29 mouse cellular contexts compared by ENCODE assay signal in genomic region chr2:146468016-146468415, GRCm38 (mm10). TPM values are rescaled to one million over a fixed set of nuclear protein-coding genes. Genes with fewer than 3 reads are reported as not detected.
DNase-seq lines count a peak whose midpoint lies in the region; ATAC-seq lines count a peak whose summit lies in the region.
"Had no signal": no experiment of that assay in that cellular context is flagged by ENCODE, and none has a peak within 500 bp of the region (broad histone marks: within the 10 kb centered on the region; RNA-seq: fewer than 3 reads in every experiment).

No protein-coding gene starts in this region.

- 93% methylated on average over 4 of the region's 4 CpGs for WGBS in intestine, embryonic 14.5 days
- WGBS in intestine, embryonic 16.5 days, result 88% methylated on average over 4 of the region's 4 CpGs

- H3K36me3 ChIP-seq in intestine, embryonic 14.5 days (ENCODE audit: control insufficient read depth, insufficient read depth, low read length), result no peaks in the 10 kb centered on the region
- no peaks in the 10 kb centered on the region for H3K36me3 ChIP-seq in intestine, embryonic 16.5 days (ENCODE audit: control insufficient read depth, insufficient read depth, low read length)
- H3K36me3 ChIP-seq: embryonic facial prominence, embryonic 10.5 days; embryonic facial prominence, embryonic 13.5 days; forebrain, embryonic 12.5 days; forebrain, embryonic 15.5 days; heart, embryonic 10.5 days had no signal

- H3K9ac ChIP-seq in intestine, embryonic 14.5 days (ENCODE audit: low read length), result no peak overlapping the region
- no peak overlapping the region for H3K9ac ChIP-seq in intestine, embryonic 16.5 days (ENCODE audit: low read depth, low read length)
- H3K9ac ChIP-seq: embryonic facial prominence, embryonic 13.5 days; forebrain, embryonic 12.5 days; forebrain, embryonic 15.5 days; heart, embryonic 13.5 days; hindbrain, embryonic 14.5 days had no signal

- no peak for ATAC-seq in intestine, embryonic 14.5 days (replicated peaks; ENCODE audit: low FRiP score, low TSS enrichment, low read depth)
- ATAC-seq in intestine, embryonic 16.5 days, result no peak
- ATAC-seq: forebrain, embryonic 15.5 days; hindbrain, postnatal 0 days; inflammation-experienced regulatory T-cells, adult 6 months; Patski had no signal

- H3K27me3 ChIP-seq in intestine, embryonic 14.5 days (replicated peaks; ENCODE audit: control insufficient read depth, insufficient read depth, low read length), result no peaks in the 10 kb centered on the region
- H3K27me3 ChIP-seq in intestine, embryonic 16.5 days (replicated peaks; ENCODE audit: control insufficient read depth, insufficient read depth, low read length), result no peaks in the 10 kb centered on the region
- H3K27me3 ChIP-seq: CH12.LX; embryonic facial prominence, embryonic 13.5 days; forebrain, embryonic 12.5 days; forebrain, embryonic 15.5 days; heart, embryonic 13.5 days; Patski had no signal

- no peak overlapping the region for H3K4me3 ChIP-seq in intestine, embryonic 14.5 days (ENCODE audit: low read depth, low read length)
- no peak overlapping the region for H3K4me3 ChIP-seq in intestine, embryonic 16.5 days (ENCODE audit: low read length)
- H3K4me3 ChIP-seq: embryonic facial prominence, embryonic 10.5 days; embryonic facial prominence, embryonic 13.5 days; erythroblast, embryonic 14.5 days; forebrain, embryonic 12.5 days; forebrain, embryonic 15.5 days; heart, embryonic 10.5 days; heart, embryonic 13.5 days had no signal

- no peak overlapping the region for H3K4me2 ChIP-seq in intestine, embryonic 14.5 days (ENCODE audit: low read length)
- H3K4me2 ChIP-seq in intestine, embryonic 16.5 days (ENCODE audit: low read depth, low read length), result no peak overlapping the region
- H3K4me2 ChIP-seq: embryonic facial prominence, embryonic 13.5 days; forebrain, embryonic 12.5 days; forebrain, embryonic 15.5 days; heart, embryonic 13.5 days; hindbrain, embryonic 14.5 days had no signal

- DNase-seq in intestine, embryonic 14.5 days (ENCODE audit: low spot score), result peak; percentile 10
- DNase-seq in adrenal gland, adult 8-10 months, result peak; percentile 30
- DNase-seq in adrenal gland, postnatal 25 days, result peak; percentile 23
- no peak for DNase-seq in kidney, adult 11 months
- DNase-seq in lung, postnatal 10 days, result no peak
- DNase-seq: cerebellum, adult 11-12 months; cerebellum, adult 8-10 months; cerebellum, postnatal 10 days; cerebellum, postnatal 36 days; embryo, embryonic 11 days; gastrocnemius, postnatal 25 days; heart, postnatal 14 days; heart, postnatal 4 days; kidney, adult 18-20 months; kidney, adult 9 months had no signal

- no peak overlapping the region for H3K27ac ChIP-seq in intestine, embryonic 14.5 days (ENCODE audit: low read depth)
- no peak overlapping the region for H3K27ac ChIP-seq in intestine, embryonic 16.5 days (ENCODE audit: low read length)
- H3K27ac ChIP-seq: embryonic facial prominence, embryonic 10.5 days; embryonic facial prominence, embryonic 13.5 days; forebrain, embryonic 12.5 days; forebrain, embryonic 15.5 days; heart, embryonic 10.5 days; heart, embryonic 13.5 days; hindbrain, embryonic 14.5 days; hindbrain, postnatal 0 days had no signal

- H3K4me1 ChIP-seq in intestine, embryonic 14.5 days (replicated peaks; ENCODE audit: control insufficient read depth, insufficient read depth, low read length), result no peaks in the 10 kb centered on the region
- H3K4me1 ChIP-seq in intestine, embryonic 16.5 days (ENCODE audit: control insufficient read depth, insufficient read depth, low read length), result peaks cover 5% of the 10 kb centered on the region; the same call in 1 of the 2 replicates
- H3K4me1 ChIP-seq: embryonic facial prominence, embryonic 10.5 days had no signal

- no peaks in the 10 kb centered on the region for H3K9me3 ChIP-seq in intestine, embryonic 14.5 days (ENCODE audit: control insufficient read depth, low read length)
- no peaks in the 10 kb centered on the region for H3K9me3 ChIP-seq in intestine, embryonic 16.5 days (ENCODE audit: control insufficient read depth, low read length)
- H3K9me3 ChIP-seq: embryonic facial prominence, embryonic 10.5 days; embryonic facial prominence, embryonic 13.5 days; forebrain, embryonic 12.5 days; forebrain, embryonic 15.5 days; G1E; heart, embryonic 10.5 days; heart, embryonic 13.5 days had no signal

RNA-seq across cellular contexts. Expression of gene Ralgapa2, which starts 44.1 kb away (rescaled TPM):
- polyA plus RNA-seq in intestine, embryonic 14.5 days (2014; fragmentation: Nextera tagmentation; extraction: Ambion mirVana), result 11.0 and 13.1 TPM in 2 replicates
- 7.8 and 9.7 TPM in 2 replicates for polyA plus RNA-seq in intestine, embryonic 16.5 days (2015; fragmentation: Nextera tagmentation; extraction: Ambion mirVana)
- total RNA-seq in adrenal gland, adult 8-10 months (2022), result 10 to 100 TPM; 17.8 to 27.6 (median 24.6) TPM
- total RNA-seq in adrenal gland, postnatal 25 days (2021), result 32.3 and 38.0 TPM in 2 replicates

Comparison
In these comparisons a context has a peak if more than half of its experiments do, and no peak if none do; other contexts are left out.
1. DNase-seq: peak in intestine, embryonic 14.5 days (single experiment), adrenal gland, adult 8-10 months (single experiment) and adrenal gland, postnatal 25 days (single experiment); none in kidney, adult 11 months (single experiment) and lung, postnatal 10 days (single experiment).